Mouse (Mus musculus) heart, embryonic 11.5 days (tissue): ENCODE measurements at regions not wholly inside any gene's neighbourhood (a gene's known extent, or its start where the extent isn't known, plus 50 kb on each side); places are given as distances from the start of the nearest gene placed in this dataset.

Experiments
- ATAC-seq: fragments of 200-750 bp; cut with Nextera tagmentation; replicated peaks from 2 replicates; pipeline ENCODE4 v1.8.0; 2017; ENCODE audit warnings: moderate library complexity; ENCODE audit not compliant: insufficient number of reproducible peaks, low FRiP score, low TSS enrichment
- H3K27ac ChIP-seq: fragments of 300-500 bp; sonication (generic); 2 replicates; pipeline ENCODE4 v1.5.1; 2014; ENCODE audit warnings: mild to moderate bottlenecking, low read depth, low read length
- H3K27me3 ChIP-seq: fragments of 300-500 bp; sonication (generic); 2 replicates; pipeline ENCODE4 v1.6.1; 2014; ENCODE audit warnings: mild to moderate bottlenecking, low read length, mixed read lengths; ENCODE audit not compliant: control insufficient read depth, insufficient read depth
- H3K36me3 ChIP-seq: fragments of 300-500 bp; sonication (generic); 2 replicates; pipeline ENCODE4 v1.6.1; 2014; ENCODE audit warnings: mild to moderate bottlenecking, low read length, moderate library complexity, mixed read lengths; ENCODE audit not compliant: control insufficient read depth, insufficient read depth
- H3K4me1 ChIP-seq: fragments of 300-500 bp; sonication (generic); 2 replicates; pipeline ENCODE4 v1.6.1; 2014; ENCODE audit warnings: low read length; ENCODE audit not compliant: control insufficient read depth, insufficient read depth
- H3K4me2 ChIP-seq: fragments of 300-500 bp; sonication (generic); 2 replicates; pipeline ENCODE4 v1.6.1; 2014; ENCODE audit warnings: mild to moderate bottlenecking, moderate library complexity
- H3K4me3 ChIP-seq: fragments of 300-500 bp; sonication (generic); 2 replicates; pipeline ENCODE4 v1.5.1; 2014; ENCODE audit warnings: low read depth, low read length
- H3K9ac ChIP-seq: fragments of 300-500 bp; sonication (generic); 2 replicates; pipeline ENCODE4 v1.6.1; 2014; ENCODE audit warnings: mild to moderate bottlenecking, low read depth, low read length, moderate library complexity
- H3K9me3 ChIP-seq: fragments of 300-500 bp; sonication (generic); replicated peaks from 2 replicates; pipeline ENCODE4 v1.6.1; 2016; ENCODE audit warnings: low read length; ENCODE audit not compliant: control insufficient read depth
- WGBS: fragments of 180-500 bp; shearing (Covaris S2); extraction: QIAGEN DNeasy Blood & Tissue Kit; methylation state at CpG from one replicate; pipeline ENCODE4 v1.1.7; 2014; ENCODE audit not compliant: insufficient replicate concordance; 5-methylcytosine and 5-hydroxymethylcytosine counted together

DNA sequence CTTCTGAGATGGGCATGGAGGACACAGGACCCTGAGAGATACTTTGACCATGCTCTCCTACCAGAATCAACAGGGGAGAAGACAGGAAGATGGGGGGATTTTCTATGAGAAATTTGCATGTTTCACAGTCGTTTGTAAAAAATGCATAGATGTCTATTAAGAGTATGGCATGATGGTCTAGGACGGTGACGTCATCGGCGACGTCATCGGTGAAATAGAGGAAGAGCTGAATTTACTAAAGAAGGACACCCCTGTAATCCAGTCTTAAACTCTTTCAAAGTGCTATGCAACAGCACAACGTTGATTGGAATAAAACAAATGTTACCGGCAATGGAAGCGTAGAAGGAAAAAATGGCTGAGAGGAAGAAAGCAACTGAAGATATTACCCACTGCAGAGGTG lies 441.4 kb upstream of the Adgrl2 start:
- Histone ChIP-seq H3K4me2 (no peak overlapping the region), H3K4me3 (no peak overlapping the region)
- WGBS: 90% methylated on average over 10 of the region's 10 CpGs

DNA sequence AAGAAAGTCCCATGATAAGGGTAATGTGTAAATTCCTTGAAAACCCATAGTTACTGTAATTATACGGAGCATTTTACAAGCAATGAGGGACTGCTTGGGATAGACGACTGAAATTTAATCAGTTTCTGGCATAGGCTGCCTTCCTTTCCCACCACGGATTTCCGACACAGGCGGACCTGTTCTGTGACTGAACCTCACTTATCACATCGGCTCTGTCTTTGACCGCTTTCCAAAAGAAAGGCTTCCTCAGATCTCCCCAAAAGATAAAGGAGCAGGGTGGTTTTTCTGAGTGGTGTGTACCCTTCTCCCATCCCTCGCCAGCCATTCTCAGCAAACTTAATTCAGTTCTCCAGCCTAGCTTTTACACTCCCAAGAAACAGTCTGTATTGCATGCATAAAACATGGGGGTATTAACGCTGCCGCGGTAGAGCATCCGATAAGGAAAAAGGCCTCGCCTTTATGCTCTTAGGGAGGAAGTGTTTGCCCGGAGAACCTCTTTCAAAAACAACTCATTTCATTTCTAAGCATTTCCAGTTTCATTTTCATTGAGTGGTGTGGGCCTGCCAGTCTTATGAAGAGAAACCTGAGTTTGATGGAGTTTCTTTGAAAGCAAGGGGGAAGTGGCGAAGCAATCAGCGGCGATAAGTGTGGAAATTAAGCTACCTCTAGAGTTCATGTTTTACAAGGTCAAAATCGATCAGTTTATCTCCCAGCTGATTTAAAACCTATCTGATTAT lies 435.8 kb upstream of the Adgrl2 start:
- H3K27ac ChIP-seq: no peak overlapping the region
- H3K4me2 ChIP-seq: no peak overlapping the region
- H3K27me3 ChIP-seq: no peaks in the 10 kb centered on the region
- no peak for ATAC-seq
- no peak overlapping the region for H3K9ac ChIP-seq
- H3K36me3 ChIP-seq: no peaks in the 10 kb centered on the region
- H3K9me3 ChIP-seq: no peaks in the 10 kb centered on the region
- H3K4me3 ChIP-seq: no peak overlapping the region
- no peaks in the 10 kb centered on the region for H3K4me1 ChIP-seq
- 69% methylated on average over 18 of the region's 18 CpGs for WGBS

More for the DNA sequence above, 441.4 kb upstream of the Adgrl2 start:
- H3K9me3 ChIP-seq: no peaks in the 10 kb centered on the region
- no peaks in the 10 kb centered on the region for H3K27me3 ChIP-seq
- no peak for ATAC-seq
- H3K36me3 ChIP-seq: no peaks in the 10 kb centered on the region
- H3K4me1 ChIP-seq: no peaks in the 10 kb centered on the region
- H3K9ac ChIP-seq: no peak overlapping the region
- H3K27ac ChIP-seq: no peak overlapping the region

- H3K4me3 ChIP-seq: no peak overlapping the region
- 64% methylated on average over 1 of the region's 1 CpGs for WGBS
- no peaks in the 10 kb centered on the region for H3K9me3 ChIP-seq
- no peak overlapping the region for H3K4me2 ChIP-seq
- no peak overlapping the region for H3K27ac ChIP-seq
- no peak for ATAC-seq
- no peaks in the 10 kb centered on the region for H3K36me3 ChIP-seq
- H3K27me3 ChIP-seq: no peaks in the 10 kb centered on the region
- H3K4me1 ChIP-seq: no peaks in the 10 kb centered on the region
- no peak overlapping the region for H3K9ac ChIP-seq
Measured at GRCm38 (mm10) chr3:149424306-149424705, 434.0 kb upstream of the Adgrl2 start.

GRCm38 (mm10) chr3:149423491-149423890 lies 433.1 kb upstream of the Adgrl2 start:
- Histone ChIP-seq H3K4me3 (no peak overlapping the region), H3K9ac (no peak overlapping the region), H3K4me2 (no peak overlapping the region), H3K36me3 (no peaks in the 10 kb centered on the region), H3K27me3 (no peaks in the 10 kb centered on the region), H3K27ac (no peak overlapping the region), H3K9me3 (no peaks in the 10 kb centered on the region), H3K4me1 (no peaks in the 10 kb centered on the region)
- ATAC-seq: no peak
- whole genome bisulfite sequencing: 64% methylated on average over 9 of the region's 9 CpGs

DNA sequence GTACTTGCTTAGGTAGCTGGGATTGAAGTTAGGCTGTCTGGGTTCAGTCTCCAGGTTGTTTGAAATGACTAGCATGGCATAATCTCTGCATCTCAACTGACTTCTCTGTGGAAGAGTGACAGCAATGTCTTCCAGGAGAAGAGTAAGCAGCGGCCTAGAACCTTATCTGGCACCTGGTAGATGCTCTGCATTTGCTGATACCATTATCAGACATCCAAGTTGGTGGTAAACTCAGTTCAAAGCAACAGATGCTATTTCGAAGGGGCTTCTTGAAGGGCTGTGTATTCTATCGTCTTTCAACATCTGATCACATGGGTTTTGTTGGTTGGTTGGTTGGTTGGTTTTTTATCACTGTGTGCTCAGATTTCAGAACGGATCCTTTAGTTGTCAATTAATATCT lies 424.7 kb upstream of the Adgrl2 start:
- ATAC-seq: no peak

GRCm38 (mm10) chr3:149413114-149413513 lies 422.8 kb upstream of the Adgrl2 start:
- no peak overlapping the region for H3K27ac ChIP-seq
- H3K4me2 ChIP-seq: no peak overlapping the region
- H3K9me3 ChIP-seq: no peaks in the 10 kb centered on the region
- 83% methylated on average over 4 of the region's 4 CpGs for WGBS
- no peak overlapping the region for H3K4me3 ChIP-seq
- no peak overlapping the region for H3K9ac ChIP-seq
- H3K4me1 ChIP-seq: no peaks in the 10 kb centered on the region
- ATAC-seq: no peak
- H3K36me3 ChIP-seq: no peaks in the 10 kb centered on the region
- H3K27me3 ChIP-seq: no peaks in the 10 kb centered on the region

More for the DNA sequence above, 424.7 kb upstream of the Adgrl2 start:
- H3K4me3 ChIP-seq: no peak overlapping the region
- H3K27ac ChIP-seq: no peak overlapping the region
- WGBS: 27% methylated on average over 4 of the region's 4 CpGs
- H3K9me3 ChIP-seq: no peaks in the 10 kb centered on the region
- no peaks in the 10 kb centered on the region for H3K36me3 ChIP-seq
- H3K4me1 ChIP-seq: no peaks in the 10 kb centered on the region
- no peak overlapping the region for H3K4me2 ChIP-seq
- no peaks in the 10 kb centered on the region for H3K27me3 ChIP-seq
- no peak overlapping the region for H3K9ac ChIP-seq

GRCm38 (mm10) chr3:149410518-149410917 lies 420.2 kb upstream of the Adgrl2 start:
- ATAC-seq: no peak
- H3K9ac ChIP-seq: no peak overlapping the region
- no peaks in the 10 kb centered on the region for H3K9me3 ChIP-seq
- H3K27ac ChIP-seq: no peak overlapping the region
- H3K4me3 ChIP-seq: no peak overlapping the region
- no peaks in the 10 kb centered on the region for H3K4me1 ChIP-seq
- no peaks in the 10 kb centered on the region for H3K36me3 ChIP-seq
- H3K27me3 ChIP-seq: no peaks in the 10 kb centered on the region
- WGBS: 85% methylated on average over 2 of the region's 2 CpGs
- no peak overlapping the region for H3K4me2 ChIP-seq

DNA sequence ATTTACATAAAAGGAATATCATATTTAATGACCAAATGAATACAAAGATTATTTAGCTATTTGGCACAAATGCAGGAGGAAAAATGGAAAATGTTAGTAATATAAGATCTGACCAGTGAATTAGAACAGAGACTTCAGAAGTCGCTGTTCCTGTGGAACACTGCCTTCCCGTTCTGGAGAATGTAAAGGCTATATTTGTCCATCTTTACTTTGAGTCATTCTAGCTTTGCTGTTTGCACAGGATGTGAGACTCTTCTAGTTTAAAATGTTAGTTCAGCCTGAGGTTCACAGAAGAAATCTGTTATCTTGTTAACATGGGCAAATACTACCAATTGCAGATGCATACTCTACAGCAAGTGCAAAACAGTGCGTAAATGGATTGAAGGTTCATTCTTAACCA lies 418.5 kb upstream of the Adgrl2 start:
- H3K9me3 ChIP-seq: no peaks in the 10 kb centered on the region
- no peak overlapping the region for H3K27ac ChIP-seq
- no peak for ATAC-seq
- no peak overlapping the region for H3K9ac ChIP-seq
- H3K4me3 ChIP-seq: no peak overlapping the region
- no peaks in the 10 kb centered on the region for H3K4me1 ChIP-seq
- H3K27me3 ChIP-seq: no peaks in the 10 kb centered on the region
- H3K36me3 ChIP-seq: no peaks in the 10 kb centered on the region
- WGBS: 69% methylated on average over 3 of the region's 3 CpGs
- H3K4me2 ChIP-seq: no peak overlapping the region

DNA sequence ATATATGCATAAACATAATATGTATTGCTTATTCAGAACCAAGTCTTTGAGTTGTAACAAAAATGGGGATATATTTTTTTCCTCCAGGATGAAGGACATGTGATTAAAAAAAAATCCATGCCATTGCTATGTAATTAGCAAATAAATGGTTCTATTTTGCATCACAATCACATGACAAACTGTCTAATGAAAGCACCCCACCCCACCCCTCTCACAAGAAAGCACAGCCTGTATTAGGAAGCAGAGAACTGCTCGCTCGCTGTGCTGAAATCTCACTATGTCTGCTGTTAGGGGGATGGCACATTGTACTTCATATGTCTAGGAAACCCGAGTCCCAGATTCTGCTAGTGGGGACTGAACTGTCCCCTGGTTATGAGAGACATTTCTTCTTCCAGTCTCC lies 415.5 kb upstream of the Adgrl2 start:
- no peaks in the 10 kb centered on the region for H3K4me1 ChIP-seq
- 71% methylated on average over 3 of the region's 3 CpGs for WGBS
- no peak overlapping the region for H3K27ac ChIP-seq
- H3K9me3 ChIP-seq: no peaks in the 10 kb centered on the region
- no peak overlapping the region for H3K9ac ChIP-seq
- ATAC-seq: no peak
- no peak overlapping the region for H3K4me3 ChIP-seq
- H3K36me3 ChIP-seq: no peaks in the 10 kb centered on the region
- H3K27me3 ChIP-seq: no peaks in the 10 kb centered on the region
- H3K4me2 ChIP-seq: no peak overlapping the region
